Mouse (Mus musculus) kidney, adult 8-10 months (tissue): ENCODE measurements around the gene Dnajc30.

ENCODE experiments used
- DNase-seq, 2 experiments: peaks; one replicate each; pipeline ENCODE4 v3.0.0; 2022

The Dnajc30 gene

DNA sequence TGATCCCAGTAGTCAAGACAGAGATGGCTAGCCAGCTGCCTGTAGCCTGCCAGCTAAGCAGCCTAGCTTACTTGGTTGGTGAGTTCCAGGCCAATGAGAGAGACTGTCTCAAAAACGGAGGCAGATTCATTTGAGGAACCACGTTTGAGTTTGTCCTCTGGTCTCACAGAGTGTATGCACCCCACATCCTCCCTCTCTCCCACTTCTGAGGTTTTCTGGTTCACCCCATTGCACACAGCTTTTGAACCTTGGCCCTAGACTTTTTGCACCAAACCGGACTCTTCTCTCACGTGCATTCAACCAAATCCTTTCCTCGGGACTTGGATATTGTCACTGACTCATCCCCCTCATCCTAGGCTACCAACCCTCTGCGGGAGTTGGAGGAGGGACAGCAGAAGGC lies 46.0 kb downstream of the Dnajc30 start:
- peak; percentile 68 to 83 for DNase-seq

DNA sequence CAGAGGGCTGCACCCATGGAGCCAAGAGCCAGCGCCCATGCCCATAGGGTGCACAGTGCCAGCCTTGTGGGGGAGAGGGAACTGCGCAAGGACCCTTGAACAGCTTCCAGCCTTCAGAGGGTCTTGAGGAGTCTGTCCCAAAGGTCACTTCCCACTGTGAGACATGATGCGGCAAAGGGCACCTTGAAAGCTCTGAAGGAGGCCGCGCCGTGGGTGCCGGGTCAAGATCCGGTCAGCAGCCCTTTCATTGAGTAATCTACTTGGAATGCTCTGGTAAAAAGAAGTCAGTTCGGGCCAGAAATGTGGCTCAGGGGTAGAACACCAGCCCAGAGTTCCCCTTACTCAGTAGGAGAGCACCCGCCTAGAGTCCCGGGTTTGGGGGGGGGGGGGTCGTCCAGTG lies 49.8 kb downstream of the Dnajc30 start:
- DNase-seq, result peak; percentile 65 to 72

DNA sequence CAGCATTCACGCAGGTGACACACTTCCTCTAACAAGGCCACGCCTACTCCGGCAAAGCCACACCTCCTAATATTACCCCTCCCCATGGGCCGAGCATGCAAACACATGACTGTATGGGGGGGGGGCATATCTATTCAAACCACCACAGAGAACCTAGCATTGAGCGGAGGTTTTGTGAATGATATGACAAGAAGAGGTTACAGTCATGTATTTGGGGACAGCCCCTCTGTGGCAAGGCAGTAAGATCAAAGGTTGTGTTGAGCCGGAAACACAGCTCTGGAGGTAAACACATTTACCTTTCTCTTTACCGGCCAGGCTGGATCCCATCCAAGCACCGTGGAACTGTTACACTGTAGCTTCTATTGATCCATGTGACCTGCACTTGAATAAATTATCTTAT lies 51.2 kb downstream of the Dnajc30 start:
- no peak for DNase-seq
